Mouse (Mus musculus) splenic B cell, adult 2 months (primary cell): ENCODE measurements around the gene Drd5.
A peak's percentile ranks its signal among the peaks of the same experiment; 100 is the strongest.

Experiments
- DNase-seq: peaks from one replicate; pipeline ENCODE4 v3.0.0-alpha.2; 2011; ENCODE audit warnings: low read depth, low spot score
- H3K27me3 ChIP-seq: 2 replicates; pipeline ENCODE4 v1.6.1; 2012; ENCODE audit warnings: mild to moderate bottlenecking, low read length, moderate library complexity, mixed read lengths; ENCODE audit not compliant: control insufficient read depth, poor library complexity, insufficient read depth, severe bottlenecking
- H3K36me3 ChIP-seq: 2 replicates; pipeline ENCODE4 v1.6.1; 2012; ENCODE audit warnings: mild to moderate bottlenecking, low read length, moderate library complexity, mixed read lengths; ENCODE audit not compliant: control insufficient read depth, poor library complexity, insufficient read depth, severe bottlenecking

Drd5 gene

DNA sequence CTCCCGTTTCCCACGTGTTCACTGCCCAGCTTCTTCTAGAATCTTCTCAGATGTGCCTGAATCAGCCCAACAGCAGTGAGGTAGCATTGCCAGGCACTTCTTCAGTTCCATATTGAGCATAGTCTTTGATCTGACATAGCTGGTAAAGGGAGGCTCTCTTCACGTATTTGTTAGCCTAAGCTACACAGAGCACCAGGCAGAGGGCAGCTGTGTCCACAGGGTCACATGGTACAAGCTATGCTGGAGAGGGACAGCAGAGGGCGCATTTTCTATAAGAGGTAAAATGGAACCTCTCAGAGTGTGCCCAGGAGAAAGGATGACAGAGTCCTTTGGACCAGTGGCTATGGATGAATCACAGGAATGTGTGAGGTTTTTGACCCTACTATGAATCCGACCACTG lies 10.3 kb upstream of the Drd5 start:
- no peaks in the 10 kb centered on the region for H3K27me3 ChIP-seq
- no peaks in the 10 kb centered on the region for H3K36me3 ChIP-seq
- DNase-seq, result peak; percentile 68

DNA sequence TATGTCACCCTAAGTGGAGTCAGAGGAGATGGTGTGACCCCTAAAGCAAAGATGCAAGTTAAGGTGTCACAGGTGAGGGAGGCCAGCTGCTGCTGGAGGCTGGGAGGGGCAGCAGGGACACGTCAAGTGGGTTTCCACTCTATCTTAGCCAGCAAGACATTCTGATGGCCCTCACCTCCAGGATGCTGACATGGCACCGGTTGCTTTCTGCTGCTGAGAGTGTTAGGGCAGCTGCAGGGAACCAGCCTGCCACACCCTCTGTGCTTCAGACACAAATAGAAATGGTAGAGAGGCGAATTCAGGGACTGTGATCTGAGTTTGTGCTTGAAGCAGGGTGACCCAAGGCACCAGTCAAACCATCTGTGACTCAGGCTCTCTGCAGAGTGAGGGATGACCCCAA lies 9.4 kb upstream of the Drd5 start:
- DNase-seq, result no peak

DNA sequence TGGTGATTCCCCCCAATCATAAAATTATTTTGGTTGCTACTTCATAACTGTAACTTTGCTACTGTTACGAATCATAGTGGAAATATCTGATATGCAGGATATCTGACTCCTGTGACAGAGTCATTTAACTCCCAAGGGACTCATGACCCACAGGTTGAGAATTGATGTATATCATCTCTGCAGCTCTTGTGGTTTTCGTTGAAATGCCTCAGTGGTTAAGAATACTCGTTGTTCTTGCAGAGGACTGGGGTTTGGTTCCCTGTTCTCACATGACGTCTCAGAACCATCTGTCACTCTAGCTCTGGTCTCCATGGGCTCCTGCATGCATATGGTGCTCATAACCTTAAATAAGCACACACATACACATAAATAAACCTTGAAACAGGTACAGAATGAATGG lies 14.2 kb downstream of the Drd5 start:
- Histone ChIP-seq H3K36me3 (no peaks in the 10 kb centered on the region), H3K27me3 (no peaks in the 10 kb centered on the region)
- DNase-seq, result peak; percentile 65

More for the DNA sequence above, 9.4 kb upstream of the Drd5 start:
- Histone ChIP-seq H3K36me3 (no peaks in the 10 kb centered on the region), H3K27me3 (no peaks in the 10 kb centered on the region)

DNA sequence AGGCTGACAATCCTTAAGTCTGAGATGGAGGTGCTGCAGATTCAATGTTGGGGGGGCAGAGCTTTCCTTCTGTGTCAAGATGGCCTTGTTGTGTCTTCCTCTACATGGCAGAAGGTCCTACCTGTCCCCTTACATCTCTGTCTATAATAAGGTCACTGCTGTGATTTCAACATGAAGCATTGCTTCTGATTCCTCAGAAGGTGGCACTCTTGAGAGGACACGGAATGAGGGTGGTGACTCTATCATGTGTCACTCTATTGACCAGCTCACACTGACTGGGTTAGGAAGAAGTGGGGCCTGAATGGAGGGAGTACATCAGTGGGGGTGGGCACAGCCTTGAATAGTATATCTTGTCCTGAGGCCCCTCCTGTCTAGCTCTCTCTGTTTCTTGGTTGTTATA lies 15.4 kb downstream of the Drd5 start:
- Histone ChIP-seq H3K27me3 (no peaks in the 10 kb centered on the region), H3K36me3 (no peaks in the 10 kb centered on the region)
- no peak for DNase-seq

DNA sequence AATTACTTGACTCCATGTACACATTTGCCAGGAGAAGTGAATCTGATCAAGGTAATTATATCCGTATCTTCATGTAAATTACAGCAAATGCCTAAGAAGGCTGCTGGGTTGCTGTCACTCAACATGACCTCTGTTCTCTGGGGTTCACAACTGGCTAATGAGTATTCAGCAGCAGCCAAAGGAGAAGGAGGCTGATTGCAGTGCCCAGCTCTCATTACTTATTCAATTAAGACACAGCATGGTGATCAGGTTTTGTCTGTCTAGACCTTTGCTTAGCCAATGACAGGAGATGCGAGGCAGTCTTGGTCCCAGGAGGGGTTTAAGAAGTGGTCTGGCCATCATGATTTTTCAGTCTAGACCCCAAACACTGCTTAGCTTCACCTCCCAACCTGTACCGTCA lies 23.9 kb downstream of the Drd5 start:
- no peaks in the 10 kb centered on the region for H3K27me3 ChIP-seq
- DNase-seq, result no peak
- H3K36me3 ChIP-seq, result no peaks in the 10 kb centered on the region

DNA sequence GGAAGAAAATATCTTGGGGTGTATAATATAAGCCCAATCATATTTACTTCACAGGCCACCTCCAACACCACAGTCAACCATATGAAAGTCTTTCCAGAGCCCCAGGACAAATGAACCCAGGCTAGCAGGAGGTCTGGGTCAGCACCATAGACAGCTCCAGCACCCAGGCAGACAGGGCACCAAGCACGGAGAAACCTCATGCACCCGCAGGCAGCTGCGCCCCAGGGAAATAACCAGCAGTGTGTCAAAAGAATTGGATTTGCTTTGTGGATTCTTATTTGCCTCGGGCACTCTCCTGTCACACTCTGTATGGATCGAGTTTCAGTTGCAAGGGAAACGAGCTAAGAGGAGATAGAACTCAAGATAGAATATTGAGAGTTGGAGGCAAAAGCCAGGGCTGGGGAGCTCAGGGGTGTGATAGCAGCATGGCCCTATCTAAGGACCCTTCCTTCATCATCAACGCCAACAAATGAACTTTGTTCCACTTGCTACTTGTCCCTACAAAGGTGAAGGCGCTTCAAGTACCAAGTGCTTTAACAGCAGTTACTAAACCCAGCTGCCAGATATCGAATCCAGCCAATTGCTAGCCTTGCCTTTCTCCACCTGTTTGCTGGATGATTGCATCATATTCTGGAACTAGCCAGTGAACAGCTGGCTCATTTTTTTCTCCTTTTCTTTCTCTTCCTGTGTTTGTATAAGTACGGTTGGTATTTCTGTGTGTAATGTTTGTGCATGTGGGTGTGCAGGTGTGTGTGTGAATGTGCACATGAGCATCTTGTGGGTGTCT lies 27.7 kb downstream of the Drd5 start:
- Histone ChIP-seq H3K36me3 (no peaks in the 10 kb centered on the region), H3K27me3 (no peaks in the 10 kb centered on the region)
- DNase-seq, result peak; percentile 11

DNA sequence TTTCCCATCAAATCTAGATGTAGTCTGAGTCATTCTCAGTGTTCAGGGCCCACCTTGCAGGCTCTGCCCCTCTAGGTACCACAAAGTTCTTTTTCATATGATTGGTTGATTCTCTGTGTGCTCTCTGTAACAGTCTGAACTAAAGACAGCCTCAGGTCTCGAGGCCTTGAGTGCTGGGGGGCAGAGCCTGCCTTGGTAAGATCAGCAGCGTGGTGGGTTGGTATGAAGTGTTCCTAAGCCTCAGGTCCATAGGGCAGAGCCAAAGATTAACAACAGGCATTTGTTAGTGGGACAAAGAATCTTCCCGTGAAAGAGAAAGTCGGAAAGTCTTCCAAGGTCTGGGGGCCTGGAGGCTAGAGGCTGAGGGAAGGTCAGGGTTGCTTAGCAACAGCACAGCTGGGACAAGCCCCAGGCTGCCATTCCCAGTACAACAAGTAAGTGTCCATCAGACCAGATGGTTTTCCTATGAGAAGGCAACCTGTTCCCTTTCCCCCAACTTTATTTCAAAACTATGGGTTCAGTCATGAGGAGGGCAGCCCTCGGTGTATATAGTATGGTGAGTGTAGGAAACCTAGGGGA lies 31.3 kb downstream of the Drd5 start:
- Histone ChIP-seq H3K27me3 (no peaks in the 10 kb centered on the region), H3K36me3 (no peaks in the 10 kb centered on the region)
- DNase-seq, result no peak

DNA sequence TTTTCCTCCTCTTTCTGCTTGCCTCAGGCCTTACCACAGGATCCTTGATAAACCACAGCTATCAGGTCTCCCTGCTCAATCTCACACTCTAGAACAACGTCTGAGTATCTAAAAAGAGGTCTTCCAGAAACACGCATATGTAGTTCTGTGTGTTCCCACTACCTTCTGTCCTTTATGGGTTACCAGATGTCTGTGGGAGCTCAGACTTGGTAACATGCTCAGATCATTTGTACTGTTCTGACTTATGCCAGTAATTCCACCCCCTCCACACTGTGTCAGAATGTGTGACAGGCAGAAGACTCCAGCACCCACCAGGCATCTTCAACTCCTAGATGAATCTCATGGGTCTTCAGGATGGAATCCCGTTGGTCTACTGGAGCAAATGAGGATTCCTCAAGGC lies 37.8 kb downstream of the Drd5 start:
- no peak for DNase-seq
- no peaks in the 10 kb centered on the region for H3K27me3 ChIP-seq
- H3K36me3 ChIP-seq, result no peaks in the 10 kb centered on the region

DNA sequence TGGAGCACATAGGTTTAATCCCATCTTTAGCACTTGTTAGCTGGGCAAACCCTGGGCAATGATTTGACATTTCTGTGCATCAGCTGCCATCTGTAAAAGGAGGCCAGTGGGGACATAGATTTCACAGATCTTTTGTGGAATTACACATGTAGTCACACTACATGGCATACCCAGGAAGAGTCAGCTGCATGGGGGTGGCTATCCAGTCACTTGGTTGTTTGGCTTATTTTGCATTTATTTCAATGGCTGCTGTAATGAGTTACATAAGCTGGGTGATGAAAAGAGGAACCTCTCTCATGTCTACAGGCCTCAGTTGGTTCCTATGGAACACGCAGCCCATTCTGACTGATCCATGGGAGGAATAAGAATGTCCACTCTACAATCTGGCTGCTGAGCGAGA lies 40.5 kb downstream of the Drd5 start:
- Histone ChIP-seq H3K36me3 (no peaks in the 10 kb centered on the region), H3K27me3 (no peaks in the 10 kb centered on the region)
- DNase-seq, result no peak

DNA sequence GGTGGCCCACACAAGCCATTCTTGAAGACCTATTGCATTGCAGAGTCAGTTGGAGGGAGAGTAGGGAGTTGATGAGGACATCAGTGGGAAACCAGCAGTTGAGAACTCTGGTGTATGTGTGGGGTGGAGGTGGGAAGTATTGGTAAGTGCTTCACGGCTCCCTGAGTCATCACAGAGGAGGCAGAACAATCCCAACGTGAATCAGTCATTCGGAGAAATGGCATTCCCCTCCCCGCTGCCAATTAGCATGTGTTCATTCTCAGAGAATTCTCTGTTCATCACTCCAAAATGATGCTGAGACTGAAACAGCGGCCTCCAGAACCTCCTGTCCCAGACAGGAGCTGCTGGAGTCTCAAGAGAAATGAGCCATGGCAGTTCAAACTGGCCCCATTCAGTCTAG lies 45.2 kb downstream of the Drd5 start:
- no peaks in the 10 kb centered on the region for H3K36me3 ChIP-seq
- no peak for DNase-seq
- H3K27me3 ChIP-seq, result no peaks in the 10 kb centered on the region

DNA sequence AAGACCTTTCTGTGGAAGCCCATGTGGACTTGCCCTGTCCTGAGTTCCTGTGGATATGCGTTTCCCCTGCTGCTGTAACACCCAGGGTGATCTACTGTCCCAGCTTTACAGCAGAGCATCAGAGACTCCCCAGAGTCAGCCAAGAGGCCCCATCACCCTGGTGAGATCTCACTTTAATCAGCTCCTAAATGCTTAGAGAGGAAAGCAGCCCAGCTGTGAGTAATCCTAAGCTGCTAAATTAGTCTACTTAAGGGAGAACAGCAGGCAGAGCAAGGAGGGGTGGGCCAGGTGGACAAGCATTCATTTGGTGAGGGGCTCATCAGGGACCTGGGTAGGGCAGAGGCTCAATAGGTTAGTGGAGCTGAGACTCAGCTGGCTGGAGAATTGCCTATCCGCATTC lies 46.4 kb downstream of the Drd5 start:
- Histone ChIP-seq H3K27me3 (no peaks in the 10 kb centered on the region), H3K36me3 (no peaks in the 10 kb centered on the region)
- no peak for DNase-seq

DNA sequence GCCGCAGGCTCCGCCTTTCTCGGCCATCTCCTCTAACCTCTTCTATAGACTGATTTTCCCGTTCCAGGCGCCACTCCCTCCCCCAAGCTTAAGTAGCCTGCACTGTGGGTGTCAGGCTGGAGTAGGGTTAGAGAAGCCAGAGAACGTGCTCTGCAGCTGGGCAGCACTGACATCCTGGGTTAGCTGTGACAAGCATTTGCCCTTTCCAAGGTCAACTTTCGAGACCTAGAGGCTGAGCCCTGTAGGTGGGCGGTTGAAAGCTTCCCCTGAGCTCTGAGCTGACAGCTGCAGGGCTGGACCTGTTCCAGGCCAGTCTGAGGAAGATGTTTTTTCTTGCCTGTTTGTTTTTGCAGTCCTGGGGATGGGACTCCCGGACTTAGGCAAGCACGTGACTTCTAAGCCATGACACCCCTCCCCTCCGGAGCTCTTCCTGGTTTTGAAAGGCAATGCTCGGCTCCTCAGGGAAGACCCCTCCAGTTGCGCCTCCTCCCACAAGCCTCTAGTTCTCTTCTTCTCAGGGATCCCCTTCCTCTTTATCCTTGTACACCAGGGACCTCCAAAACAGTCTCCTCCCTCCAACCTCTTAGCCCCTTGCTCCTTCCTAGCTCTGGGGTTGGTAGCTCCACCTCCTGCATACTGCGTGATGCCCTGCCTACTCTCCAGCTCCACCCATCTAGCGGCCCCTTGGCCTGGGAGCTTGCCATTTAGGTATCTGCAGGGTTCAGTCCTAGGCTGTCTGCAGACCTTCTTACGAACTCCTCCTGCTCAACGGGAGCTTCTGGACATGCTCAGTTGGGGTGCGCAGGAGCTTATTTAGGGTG lies 47.7 kb downstream of the Drd5 start:
- Histone ChIP-seq H3K27me3 (no peaks in the 10 kb centered on the region), H3K36me3 (no peaks in the 10 kb centered on the region)
- no peak for DNase-seq

DNA sequence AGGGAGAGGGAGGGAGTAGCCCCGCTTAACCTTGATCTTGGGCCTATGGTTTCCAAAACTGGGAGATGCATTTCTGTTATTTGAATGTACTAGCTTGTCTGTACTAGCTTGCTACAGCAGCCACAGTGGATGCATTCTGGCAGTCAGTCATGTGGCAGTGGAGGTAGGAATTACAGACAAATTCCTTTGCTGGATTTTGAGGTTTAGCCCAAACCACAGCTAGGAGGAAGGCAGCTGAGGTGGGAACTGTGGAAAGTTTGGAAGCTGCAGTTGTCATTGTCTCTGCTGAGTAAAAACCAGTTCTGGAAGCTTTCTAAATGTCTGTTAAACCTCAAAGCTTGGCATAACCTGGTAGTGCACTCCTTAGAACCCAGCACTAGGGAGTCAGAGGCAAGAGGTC lies 52.1 kb downstream of the Drd5 start:
- no peak for DNase-seq
- Histone ChIP-seq H3K36me3 (no peaks in the 10 kb centered on the region), H3K27me3 (no peaks in the 10 kb centered on the region)
